Mouse (Mus musculus): ENCODE data around the gene Tekt3. TPM values are rescaled to one million over a fixed set of nuclear protein-coding genes. Genes with fewer than 3 reads are reported as not detected.

Tekt3 gene
- polyA plus RNA-seq, 1 experiment from 2014 or later: 0.79 TPM

- Histone ChIP-seq H3K36me3 (ENCODE audit: insufficient read depth, low read length) (peaks cover 37% of the 10 kb centered on the region; the same call in 1 of the 2 replicates), H3K9ac (replicated peaks; ENCODE audit: low read depth) (no peak overlapping the region), H3K9me3 (ENCODE audit: low read length) (no peaks in the 10 kb centered on the region), H3K4me3 (ENCODE audit: low read depth, low read length) (no peak overlapping the region), H3K27me3 (replicated peaks; ENCODE audit: insufficient read depth, low read length) (no peaks in the 10 kb centered on the region), H3K27ac (ENCODE audit: low read length) (0 out of 2 replicates have a peak overlapping the region, but pooled peaks have one; percentile 86), H3K4me2 (replicated peaks; ENCODE audit: low read depth, low read length) (peak overlapping the region; percentile 34; the same call in 1 of the 2 replicates), H3K4me1 (ENCODE audit: insufficient read depth, low read depth, low read length) (peaks cover 33% of the 10 kb centered on the region; the same call in 1 of the 2 replicates)
- peak; percentile 30 for DNase-seq (ENCODE audit: low spot score)
- 62% methylated on average over 15 of the region's 15 CpGs for WGBS
- TF ChIP-seq EP300 (IDR thresholded peaks at IDR 0.05): no peak
- TF ChIP-seq CTCF (IDR thresholded peaks at IDR 0.05): no peak
- no peak for ATAC-seq
These were observed 73.5 kb downstream of the Tekt3 start for GRCm38 (mm10) chr11:63134742-63135482.

DNA sequence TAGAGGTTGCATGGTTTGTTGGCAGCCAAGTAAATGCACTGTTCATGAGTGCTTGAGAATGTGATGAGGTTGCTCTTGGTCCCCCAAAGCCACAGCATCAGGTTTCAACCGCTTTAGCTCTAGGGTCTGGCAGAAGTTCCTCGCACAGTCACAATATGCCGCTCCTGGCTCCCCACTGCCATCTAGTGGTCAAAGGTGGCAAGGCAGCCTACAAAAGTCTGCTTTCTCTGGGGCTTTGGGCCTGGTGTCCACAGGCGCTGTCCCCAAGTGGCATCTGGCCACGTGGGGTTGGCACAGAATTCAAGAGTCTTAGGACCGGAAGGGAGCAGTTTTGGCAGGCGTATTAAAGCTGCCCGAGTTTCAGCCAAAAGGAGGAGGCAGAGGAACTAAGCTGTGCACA is 74.2 kb downstream of the Tekt3 start:
- Histone ChIP-seq H3K4me1 (ENCODE audit: insufficient read depth, low read depth, low read length) (peaks cover 26% of the 10 kb centered on the region; the same call in 1 of the 2 replicates), H3K27ac (ENCODE audit: low read length) (peak overlapping the region; percentile 86), H3K36me3 (ENCODE audit: insufficient read depth, low read length) (peaks cover 43% of the 10 kb centered on the region), H3K4me2 (replicated peaks; ENCODE audit: low read depth, low read length) (peak overlapping the region; percentile 34), H3K9ac (replicated peaks; ENCODE audit: low read depth) (no peak overlapping the region), H3K4me3 (ENCODE audit: low read depth, low read length) (no peak overlapping the region), H3K27me3 (replicated peaks; ENCODE audit: insufficient read depth, low read length) (no peaks in the 10 kb centered on the region), H3K9me3 (ENCODE audit: low read length) (no peaks in the 10 kb centered on the region)
- DNase-seq (ENCODE audit: low spot score) (peak; percentile 92), ATAC-seq (peak; percentile 53)
- 1% methylated on average over 8 of the region's 8 CpGs for WGBS
- TF ChIP-seq EP300 (IDR thresholded peaks at IDR 0.05) (peak; percentile 57), CTCF (IDR thresholded peaks at IDR 0.05) (peak; percentile 100)

- Histone ChIP-seq H3K27me3 (replicated peaks; ENCODE audit: insufficient read depth, low read length) (no peaks in the 10 kb centered on the region), H3K27ac (ENCODE audit: low read length) (peak overlapping the region; percentile 86), H3K4me1 (ENCODE audit: insufficient read depth, low read depth, low read length) (peaks cover 21% of the 10 kb centered on the region; the same call in 1 of the 2 replicates), H3K9ac (replicated peaks; ENCODE audit: low read depth) (no peak overlapping the region), H3K4me2 (replicated peaks; ENCODE audit: low read depth, low read length) (peak overlapping the region; percentile 34), H3K9me3 (ENCODE audit: low read length) (no peaks in the 10 kb centered on the region), H3K36me3 (ENCODE audit: insufficient read depth, low read length) (peaks cover 49% of the 10 kb centered on the region), H3K4me3 (ENCODE audit: low read depth, low read length) (no peak overlapping the region)
- TF ChIP-seq EP300 (IDR thresholded peaks at IDR 0.05): peak; percentile 99
- no peak for TF ChIP-seq CTCF (IDR thresholded peaks at IDR 0.05)
- ATAC-seq (peak; percentile 73), DNase-seq (ENCODE audit: low spot score) (peak; percentile 93)
- WGBS: 27% methylated on average over 6 of the region's 6 CpGs
These were observed 74.8 kb downstream of the Tekt3 start for GRCm38 (mm10) chr11:63136205-63136604.

GRCm38 (mm10) chr11:63136836-63137416 is 75.5 kb downstream of the Tekt3 start:
- Histone ChIP-seq H3K4me2 (replicated peaks; ENCODE audit: low read depth, low read length) (no peak overlapping the region), H3K4me3 (ENCODE audit: low read depth, low read length) (no peak overlapping the region), H3K36me3 (ENCODE audit: insufficient read depth, low read length) (peaks cover 52% of the 10 kb centered on the region), H3K9me3 (ENCODE audit: low read length) (no peaks in the 10 kb centered on the region), H3K27ac (ENCODE audit: low read length) (peak overlapping the region; percentile 86), H3K27me3 (replicated peaks; ENCODE audit: insufficient read depth, low read length) (no peaks in the 10 kb centered on the region), H3K9ac (replicated peaks; ENCODE audit: low read depth) (no peak overlapping the region), H3K4me1 (ENCODE audit: insufficient read depth, low read depth, low read length) (peaks cover 21% of the 10 kb centered on the region)
- no peak for TF ChIP-seq CTCF (IDR thresholded peaks at IDR 0.05)
- TF ChIP-seq EP300 (IDR thresholded peaks at IDR 0.05): no peak
- WGBS: 76% methylated on average over 4 of the region's 4 CpGs
- no peak for DNase-seq (ENCODE audit: low spot score)
- ATAC-seq: no peak

- H3K4me1 ChIP-seq (ENCODE audit: insufficient read depth, low read depth, low read length): peaks cover 21% of the 10 kb centered on the region
- WGBS: 59% methylated on average over 3 of the region's 3 CpGs
- H3K4me3 ChIP-seq (ENCODE audit: low read depth, low read length): no peak overlapping the region
- DNase-seq (ENCODE audit: low spot score) (no peak), ATAC-seq (no peak)
- H3K36me3 ChIP-seq (ENCODE audit: insufficient read depth, low read length): peaks cover 60% of the 10 kb centered on the region
- no peaks in the 10 kb centered on the region for H3K27me3 ChIP-seq (replicated peaks; ENCODE audit: insufficient read depth, low read length)
- no peak overlapping the region for H3K9ac ChIP-seq (replicated peaks; ENCODE audit: low read depth)
- H3K4me2 ChIP-seq (replicated peaks; ENCODE audit: low read depth, low read length): no peak overlapping the region
- no peak overlapping the region for H3K27ac ChIP-seq (ENCODE audit: low read length)
- TF ChIP-seq EP300 (IDR thresholded peaks at IDR 0.05): no peak
- TF ChIP-seq CTCF (IDR thresholded peaks at IDR 0.05): no peak
- no peaks in the 10 kb centered on the region for H3K9me3 ChIP-seq (ENCODE audit: low read length)
These were observed 77.3 kb downstream of the Tekt3 start for GRCm38 (mm10) chr11:63138739-63139138.

DNA sequence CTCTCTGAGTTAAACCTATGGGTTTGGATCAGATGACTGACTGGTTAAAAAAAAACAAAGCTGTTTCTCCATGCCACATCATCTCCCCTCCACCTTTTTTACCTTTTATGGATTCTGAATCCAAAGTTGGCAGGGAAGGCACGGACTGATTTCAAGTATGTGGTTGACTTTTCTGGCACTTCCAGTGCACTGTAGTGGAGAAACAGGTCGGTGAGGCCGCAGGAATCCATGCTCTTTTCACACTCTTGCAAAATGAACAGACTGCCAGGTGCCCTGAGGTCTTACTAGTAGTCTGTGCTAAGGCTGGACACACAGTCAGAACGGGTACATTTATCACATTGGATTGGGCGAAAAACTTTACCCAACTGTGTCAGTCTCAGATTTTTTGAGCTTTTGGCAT is 80.9 kb downstream of the Tekt3 start:
- Histone ChIP-seq H3K27ac (ENCODE audit: low read length) (peak overlapping the region; percentile 9; the same call in 1 of the 2 replicates), H3K9ac (replicated peaks; ENCODE audit: low read depth) (no peak overlapping the region), H3K36me3 (ENCODE audit: insufficient read depth, low read length) (peaks cover 45% of the 10 kb centered on the region), H3K4me3 (ENCODE audit: low read depth, low read length) (no peak overlapping the region), H3K9me3 (ENCODE audit: low read length) (no peaks in the 10 kb centered on the region), H3K4me2 (replicated peaks; ENCODE audit: low read depth, low read length) (no peak overlapping the region), H3K4me1 (ENCODE audit: insufficient read depth, low read depth, low read length) (peaks cover under 1% of the 10 kb centered on the region), H3K27me3 (replicated peaks; ENCODE audit: insufficient read depth, low read length) (no peaks in the 10 kb centered on the region)
- DNase-seq (ENCODE audit: low spot score) (peak; percentile 84), ATAC-seq (peak; percentile 79)
- WGBS: 57% methylated on average over 5 of the region's 5 CpGs
- TF ChIP-seq EP300 (IDR thresholded peaks at IDR 0.05) (peak; percentile 14; the same call in 1 of the 2 replicates), CTCF (IDR thresholded peaks at IDR 0.05) (no peak)
